Mouse (Mus musculus): ENCODE measurements around the gene Afap1l2.

Gene Afap1l2

DNA sequence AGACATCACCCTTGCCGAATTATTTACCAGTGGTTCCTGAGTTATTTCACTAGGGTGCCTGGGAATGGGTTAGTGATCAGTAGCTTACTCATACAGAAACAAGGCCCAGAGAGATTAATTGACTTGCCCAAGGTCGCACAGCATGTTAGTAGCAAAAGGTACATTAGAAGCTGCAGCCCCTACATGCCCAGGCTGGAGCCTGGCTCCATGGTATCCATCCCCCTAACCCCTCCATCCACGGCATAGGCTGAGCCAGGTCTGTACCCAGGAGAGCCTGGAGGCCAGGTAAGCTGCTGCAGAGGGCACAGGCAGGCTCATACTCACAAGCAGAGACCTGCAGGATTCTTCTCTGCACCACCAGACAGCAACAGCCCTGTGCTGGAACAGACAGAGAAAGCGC lies 6.1 kb downstream of the Afap1l2 start:
- no peak for TF ChIP-seq CTCF (conservative IDR thresholded peaks at IDR 0.05; ENCODE audit: low read length)
- no peak for TF ChIP-seq POU5F1 (IDR thresholded peaks at IDR 0.05; ENCODE audit: borderline replicate concordance, low read length)
- no peak for TF ChIP-seq NANOG (IDR thresholded peaks at IDR 0.05; ENCODE audit: borderline replicate concordance, low read length)
- peaks cover 10% of the 10 kb centered on the region for H3K4me1 ChIP-seq (replicated peaks; ENCODE audit: low read depth, low read length)
- peaks cover 11% of the 10 kb centered on the region for H3K9me3 ChIP-seq (ENCODE audit: low read length)
- H3K4me3 ChIP-seq (replicated peaks; ENCODE audit: low read length) = no peak overlapping the region
- H3K36me3 ChIP-seq (ENCODE audit: insufficient read depth, low read length) = no peaks in the 10 kb centered on the region
- H3K27me3 ChIP-seq (ENCODE audit: insufficient read depth, low read length) = peaks cover 10% of the 10 kb centered on the region

DNA sequence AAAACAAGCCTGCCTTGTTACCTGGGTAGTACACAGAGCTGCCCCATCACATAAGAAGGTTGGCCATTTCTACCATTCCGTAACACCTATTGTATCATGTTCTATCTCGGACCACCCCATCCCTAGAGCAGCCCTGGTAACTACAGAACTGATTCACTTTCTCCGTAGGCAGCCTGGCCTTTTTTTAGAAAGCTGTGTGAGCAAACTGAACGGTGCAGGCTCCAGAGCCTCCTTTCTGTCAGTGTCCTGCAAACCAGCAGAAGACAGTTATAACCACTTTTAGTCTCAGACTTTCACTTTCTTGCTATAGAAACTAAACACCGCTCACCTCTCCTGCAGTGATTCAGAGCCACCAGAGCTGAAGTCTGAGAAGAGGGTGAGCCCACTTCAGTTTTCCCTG lies 7.4 kb downstream of the Afap1l2 start:
- no peaks in the 10 kb centered on the region for H3K36me3 ChIP-seq (ENCODE audit: insufficient read depth, low read length)
- H3K4me1 ChIP-seq (replicated peaks; ENCODE audit: low read depth, low read length) = peaks cover 16% of the 10 kb centered on the region
- H3K9me3 ChIP-seq (ENCODE audit: low read length) = no peaks in the 10 kb centered on the region
- peaks cover 6% of the 10 kb centered on the region; the same call in 1 of the 2 replicates for H3K27me3 ChIP-seq (ENCODE audit: insufficient read depth, low read length)
- TF ChIP-seq POU5F1 (IDR thresholded peaks at IDR 0.05; ENCODE audit: borderline replicate concordance, low read length) = no peak
- no peak for TF ChIP-seq NANOG (IDR thresholded peaks at IDR 0.05; ENCODE audit: borderline replicate concordance, low read length)
- TF ChIP-seq CTCF (conservative IDR thresholded peaks at IDR 0.05; ENCODE audit: low read length) = no peak
- no peak overlapping the region for H3K4me3 ChIP-seq (replicated peaks; ENCODE audit: low read length)

DNA sequence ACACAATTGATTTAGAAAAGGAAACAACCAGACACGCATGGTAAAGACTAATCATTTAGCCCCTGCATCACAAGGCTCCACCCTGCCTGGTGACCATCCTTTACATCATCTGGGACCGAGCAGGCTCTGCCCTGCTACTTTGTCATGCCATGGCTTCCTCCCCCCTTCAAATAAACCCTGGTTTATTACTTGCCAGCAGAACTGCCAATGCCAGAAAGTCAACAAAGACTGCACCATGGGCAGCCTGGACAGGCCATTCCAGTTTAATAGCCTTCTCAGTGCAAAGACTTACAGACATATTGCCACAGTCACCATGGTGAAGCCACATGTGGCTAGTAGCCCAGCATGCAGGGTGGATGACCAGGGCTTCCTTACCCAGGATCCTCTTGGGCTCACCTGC lies 8.2 kb downstream of the Afap1l2 start:
- Histone ChIP-seq H3K9me3 (ENCODE audit: low read length) (no peaks in the 10 kb centered on the region), H3K4me1 (replicated peaks; ENCODE audit: low read depth, low read length) (peaks cover 16% of the 10 kb centered on the region), H3K36me3 (ENCODE audit: insufficient read depth, low read length) (no peaks in the 10 kb centered on the region), H3K4me3 (replicated peaks; ENCODE audit: low read length) (no peak overlapping the region), H3K27me3 (ENCODE audit: insufficient read depth, low read length) (peaks cover 4% of the 10 kb centered on the region; the same call in 1 of the 2 replicates)
- no peak for TF ChIP-seq POU5F1 (IDR thresholded peaks at IDR 0.05; ENCODE audit: borderline replicate concordance, low read length)
- no peak for TF ChIP-seq NANOG (IDR thresholded peaks at IDR 0.05; ENCODE audit: borderline replicate concordance, low read length)
- no peak for TF ChIP-seq CTCF (conservative IDR thresholded peaks at IDR 0.05; ENCODE audit: low read length)

DNA sequence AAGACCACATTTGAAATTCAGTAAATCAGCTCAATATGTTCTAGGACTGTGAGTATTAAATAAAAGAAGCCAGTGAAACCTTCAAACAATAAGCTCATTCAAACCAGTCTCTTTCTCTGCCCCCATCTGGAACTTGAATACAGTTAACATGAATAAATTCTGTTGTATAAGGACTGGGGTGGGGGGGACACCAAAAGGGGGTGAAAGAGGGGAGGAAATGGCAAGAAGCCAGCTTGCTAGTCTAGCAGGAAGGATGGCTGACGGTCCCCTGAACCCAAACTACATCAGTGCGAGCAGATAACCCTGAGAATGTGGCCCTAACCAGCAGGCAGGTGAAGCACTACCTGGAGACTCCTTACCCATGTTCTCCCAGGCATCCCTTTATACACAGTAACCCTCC lies 9.1 kb downstream of the Afap1l2 start:
- Histone ChIP-seq H3K4me3 (replicated peaks; ENCODE audit: low read length) (no peak overlapping the region), H3K27me3 (ENCODE audit: insufficient read depth, low read length) (peaks cover 4% of the 10 kb centered on the region; the same call in 1 of the 2 replicates), H3K4me1 (replicated peaks; ENCODE audit: low read depth, low read length) (peaks cover 16% of the 10 kb centered on the region), H3K9me3 (ENCODE audit: low read length) (no peaks in the 10 kb centered on the region), H3K36me3 (ENCODE audit: insufficient read depth, low read length) (no peaks in the 10 kb centered on the region)
- TF ChIP-seq POU5F1 (IDR thresholded peaks at IDR 0.05; ENCODE audit: borderline replicate concordance, low read length) (no peak), NANOG (IDR thresholded peaks at IDR 0.05; ENCODE audit: borderline replicate concordance, low read length) (no peak), CTCF (conservative IDR thresholded peaks at IDR 0.05; ENCODE audit: low read length) (no peak)

DNA sequence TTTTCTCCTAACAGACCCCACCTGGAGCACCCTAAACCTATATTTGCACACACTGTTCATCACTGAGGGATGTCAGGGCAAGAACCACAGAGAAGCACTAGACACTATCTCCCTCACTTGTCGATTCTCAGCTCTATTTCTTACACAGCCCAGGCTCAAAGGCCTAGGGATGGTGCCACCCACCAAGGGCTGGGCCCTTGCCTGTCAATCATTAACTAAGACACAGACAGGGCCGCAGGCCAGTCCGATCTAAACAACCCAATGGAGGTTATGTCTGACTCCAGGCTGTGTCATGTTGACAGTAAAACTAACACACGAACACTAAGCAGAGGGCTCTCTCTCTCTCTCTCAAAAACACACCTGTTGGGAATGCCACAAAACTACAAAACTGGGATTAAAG lies 9.7 kb downstream of the Afap1l2 start:
- Histone ChIP-seq H3K9me3 (ENCODE audit: low read length) (no peaks in the 10 kb centered on the region), H3K36me3 (ENCODE audit: insufficient read depth, low read length) (no peaks in the 10 kb centered on the region), H3K27me3 (ENCODE audit: insufficient read depth, low read length) (peaks cover 3% of the 10 kb centered on the region; the same call in 1 of the 2 replicates), H3K4me1 (replicated peaks; ENCODE audit: low read depth, low read length) (peaks cover 16% of the 10 kb centered on the region), H3K4me3 (replicated peaks; ENCODE audit: low read length) (no peak overlapping the region)
- no peak for TF ChIP-seq POU5F1 (IDR thresholded peaks at IDR 0.05; ENCODE audit: borderline replicate concordance, low read length)

DNA sequence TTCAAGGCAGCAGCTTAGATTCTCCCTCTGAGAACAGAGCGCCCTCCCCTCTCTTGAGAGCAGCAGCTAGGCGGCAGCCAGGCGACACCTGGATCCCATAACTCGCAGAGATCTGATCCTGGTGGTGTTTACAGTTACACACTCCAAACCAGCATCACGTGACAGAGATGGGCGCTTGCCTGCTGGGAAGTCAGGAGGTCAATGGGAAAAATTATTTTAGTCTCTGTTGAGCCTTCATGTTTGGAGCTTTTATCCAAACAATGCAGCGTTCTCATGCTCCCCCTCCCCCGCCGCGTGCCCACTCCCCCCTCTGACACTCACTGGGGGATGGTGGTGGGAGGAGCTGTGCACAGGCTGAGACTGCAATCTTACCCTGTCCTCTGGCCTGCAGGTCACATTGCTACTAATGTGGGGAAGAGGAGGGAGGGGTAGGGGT lies 10.8 kb downstream of the Afap1l2 start:
- Histone ChIP-seq H3K4me1 (replicated peaks; ENCODE audit: low read depth, low read length) (peaks cover 16% of the 10 kb centered on the region), H3K9me3 (ENCODE audit: low read length) (no peaks in the 10 kb centered on the region), H3K27me3 (ENCODE audit: insufficient read depth, low read length) (no peaks in the 10 kb centered on the region; the same call in 1 of the 2 replicates), H3K4me3 (replicated peaks; ENCODE audit: low read length) (0 out of 2 replicates have a peak overlapping the region, but pooled peaks have one; percentile 1), H3K36me3 (ENCODE audit: insufficient read depth, low read length) (no peaks in the 10 kb centered on the region)
- TF ChIP-seq CTCF (conservative IDR thresholded peaks at IDR 0.05; ENCODE audit: low read length) = no peak

DNA sequence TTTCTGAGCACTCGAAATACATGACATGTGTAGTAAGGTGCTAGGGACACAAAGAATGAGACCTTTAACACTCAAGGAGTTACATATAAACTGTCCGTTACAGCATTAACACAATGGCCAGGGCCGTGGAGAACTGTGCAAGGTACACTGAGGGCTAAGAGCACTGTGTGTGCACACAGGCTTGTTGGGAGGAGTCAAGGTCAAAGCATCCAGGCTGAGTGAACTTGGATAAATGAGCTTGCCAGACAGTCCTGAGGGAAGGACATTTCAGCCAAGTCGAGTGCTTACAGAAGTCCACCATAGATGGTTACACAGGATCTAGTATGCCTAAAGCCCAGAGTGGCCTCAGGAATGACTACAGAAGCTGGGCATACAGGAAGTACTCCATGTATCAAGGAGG lies 12.6 kb downstream of the Afap1l2 start:
- H3K9me3 ChIP-seq (ENCODE audit: low read length) = no peaks in the 10 kb centered on the region
- peaks cover 18% of the 10 kb centered on the region for H3K4me1 ChIP-seq (replicated peaks; ENCODE audit: low read depth, low read length)
- peaks cover 2% of the 10 kb centered on the region; the same call in 1 of the 2 replicates for H3K27me3 ChIP-seq (ENCODE audit: insufficient read depth, low read length)
- H3K36me3 ChIP-seq (ENCODE audit: insufficient read depth, low read length) = no peaks in the 10 kb centered on the region
- no peak for TF ChIP-seq NANOG (IDR thresholded peaks at IDR 0.05; ENCODE audit: borderline replicate concordance, low read length)
- no peak for TF ChIP-seq CTCF (conservative IDR thresholded peaks at IDR 0.05; ENCODE audit: low read length)
- TF ChIP-seq POU5F1 (IDR thresholded peaks at IDR 0.05; ENCODE audit: borderline replicate concordance, low read length) = no peak
- no peak overlapping the region for H3K4me3 ChIP-seq (replicated peaks; ENCODE audit: low read length)

DNA sequence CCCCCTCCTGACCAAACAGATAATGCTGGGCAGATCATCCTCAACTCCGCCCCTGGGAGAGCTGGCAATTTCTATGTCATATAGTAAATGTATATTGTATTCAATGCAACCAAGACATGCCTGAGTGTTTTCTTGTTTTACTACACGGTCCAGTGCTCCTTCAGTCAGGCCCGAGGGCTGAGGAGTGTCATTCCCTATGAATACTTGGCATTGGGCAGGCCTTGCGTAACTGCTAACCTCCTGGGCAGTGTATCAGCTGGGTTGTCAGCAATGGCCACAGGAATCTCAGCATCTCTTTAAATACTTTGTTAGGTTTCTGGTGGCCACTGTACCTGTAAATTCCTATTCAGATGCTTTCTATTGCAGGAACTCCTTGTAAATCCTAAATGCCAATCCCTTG lies 13.4 kb downstream of the Afap1l2 start:
- Histone ChIP-seq H3K4me3 (replicated peaks; ENCODE audit: low read length) (no peak overlapping the region), H3K36me3 (ENCODE audit: insufficient read depth, low read length) (no peaks in the 10 kb centered on the region), H3K9me3 (ENCODE audit: low read length) (no peaks in the 10 kb centered on the region), H3K4me1 (replicated peaks; ENCODE audit: low read depth, low read length) (peaks cover 23% of the 10 kb centered on the region), H3K27me3 (ENCODE audit: insufficient read depth, low read length) (peaks cover 7% of the 10 kb centered on the region; the same call in 1 of the 2 replicates)
- no peak for TF ChIP-seq POU5F1 (IDR thresholded peaks at IDR 0.05; ENCODE audit: borderline replicate concordance, low read length)
- no peak for TF ChIP-seq NANOG (IDR thresholded peaks at IDR 0.05; ENCODE audit: borderline replicate concordance, low read length)
- TF ChIP-seq CTCF (conservative IDR thresholded peaks at IDR 0.05; ENCODE audit: low read length) = no peak

DNA sequence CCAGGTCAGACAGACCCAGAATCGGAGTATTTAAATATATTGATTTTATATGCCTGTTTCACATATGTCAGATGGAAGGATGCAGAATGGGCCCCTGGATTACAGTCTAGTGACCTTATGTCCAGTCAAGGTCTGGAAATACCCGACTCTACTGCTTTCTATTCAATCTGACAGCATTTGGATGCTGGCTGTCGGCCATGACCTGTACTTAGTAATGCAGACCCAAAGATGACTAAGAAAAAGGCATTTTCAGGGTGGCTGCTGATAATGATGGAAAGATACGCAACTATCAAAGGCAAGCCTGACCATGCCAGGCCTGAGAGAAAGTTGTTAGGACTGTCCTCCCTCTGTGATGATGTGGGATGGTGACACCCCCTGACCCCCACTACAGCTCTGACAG lies 14.3 kb downstream of the Afap1l2 start:
- Histone ChIP-seq H3K4me3 (replicated peaks; ENCODE audit: low read length) (no peak overlapping the region), H3K4me1 (replicated peaks; ENCODE audit: low read depth, low read length) (peaks cover 25% of the 10 kb centered on the region), H3K9me3 (ENCODE audit: low read length) (no peaks in the 10 kb centered on the region), H3K27me3 (ENCODE audit: insufficient read depth, low read length) (peaks cover 13% of the 10 kb centered on the region), H3K36me3 (ENCODE audit: insufficient read depth, low read length) (no peaks in the 10 kb centered on the region)
- TF ChIP-seq NANOG (IDR thresholded peaks at IDR 0.05; ENCODE audit: borderline replicate concordance, low read length) (no peak), POU5F1 (IDR thresholded peaks at IDR 0.05; ENCODE audit: borderline replicate concordance, low read length) (no peak), CTCF (conservative IDR thresholded peaks at IDR 0.05; ENCODE audit: low read length) (no peak)
